Comparison of ENCODE assay signal across 8 mouse cellular contexts in genomic region chr11:67235639-67236358, GRCm38 (mm10). TPM values are rescaled to one million over a fixed set of nuclear protein-coding genes. Genes with fewer than 3 reads are reported as not detected.
DNase-seq lines count a peak whose midpoint lies in the region; ATAC-seq and TF ChIP-seq lines count a peak whose summit lies in the region.
"Had no signal": no experiment of that assay in that cellular context is flagged by ENCODE, and none has a peak within 500 bp of the region (broad histone marks: within the 10 kb centered on the region; RNA-seq: fewer than 3 reads in every experiment).

No protein-coding gene starts in this region.

- no peak overlapping the region for H3K27ac ChIP-seq in lung, embryonic 14.5 days (ENCODE audit: low read depth)

- no peaks in the 10 kb centered on the region for H3K36me3 ChIP-seq in lung, embryonic 14.5 days (ENCODE audit: insufficient read depth)

- no peak overlapping the region for H3K4me3 ChIP-seq in lung, embryonic 14.5 days (ENCODE audit: low read depth, low read length)

- intact Hi-C loops in left cerebral cortex, postnatal 36 days (cut with DNase I) = loop anchor here (1.0 kb wide), 1 partner anchor 123 kb away; no protein-coding TSS in a partner anchor
- intact Hi-C loops in gastrocnemius, postnatal 14 days (cut with DNase I; ENCODE audit: low total_unique reads) = loop anchor here (5.0 kb wide), 1 partner anchor 123 kb away; no protein-coding TSS in a partner anchor

- no peaks in the 10 kb centered on the region for H3K27me3 ChIP-seq in lung, embryonic 14.5 days (ENCODE audit: insufficient read depth, low read length)

- ATAC-seq in lung, embryonic 14.5 days (ENCODE audit: insufficient read depth) = no peak

- WGBS in lung, embryonic 14.5 days = 64% methylated on average over 5 of the region's 5 CpGs

- no peaks in the 10 kb centered on the region for H3K9me3 ChIP-seq in lung, embryonic 14.5 days (ENCODE audit: low read depth, low read length)

- no peak overlapping the region for H3K4me2 ChIP-seq in lung, embryonic 14.5 days

- no peak overlapping the region for H3K9ac ChIP-seq in lung, embryonic 14.5 days

- peak; percentile 59 for TF ChIP-seq CTCF in lung, embryonic 14.5 days (IDR thresholded peaks at IDR 0.05; ENCODE audit: low read depth)

- no peaks in the 10 kb centered on the region for H3K4me1 ChIP-seq in lung, embryonic 14.5 days (ENCODE audit: insufficient read depth)

- peak; percentile 47 for DNase-seq in left cerebral cortex, adult 11 months (ENCODE audit: low spot score)
- DNase-seq in left cerebral cortex, postnatal 36 days (ENCODE audit: low spot score in 2 of 2) = no peak
- peak; percentile 34 for DNase-seq in Muller cell, postnatal 12 days (ENCODE audit: inconsistent ontology term)
- DNase-seq in adrenal gland, postnatal 14 days = peak; percentile 78
- DNase-seq in gastrocnemius, postnatal 14 days = peak; percentile 59
- peak; percentile 81 for DNase-seq in lung, embryonic 14.5 days
- DNase-seq in T-cell, adult 2 months (ENCODE audit: low spot score) = no peak

RNA-seq across cellular contexts. Expression of gene Myh4, which starts 2.0 kb away (rescaled TPM):
- total RNA-seq in left cerebral cortex, postnatal 36 days (2021) = under 1 TPM; 0.11 to 0.35 TPM
- 0.15 TPM in 1 of 2 replicates, not detected in the other for total RNA-seq in adrenal gland, postnatal 14 days (2021)
- total RNA-seq in gastrocnemius, postnatal 14 days (2021) = over 10,000 TPM; 25,036 to 26,595 TPM
- polyA plus RNA-seq in lung, embryonic 14.5 days (2014; fragmentation: Nextera tagmentation; extraction: Ambion mirVana) = 0.03 TPM in 1 of 2 replicates, not detected in the other
- total RNA-seq: neutrophil, adult 5-6 weeks had no signal

RNA-seq across cellular contexts. Expression of gene Myh1, which starts 35.9 kb away (rescaled TPM):
- under 1 TPM; 0.32 to 0.54 TPM for total RNA-seq in left cerebral cortex, postnatal 36 days (2021)
- 0.23 and 0.30 TPM in 2 replicates for total RNA-seq in adrenal gland, postnatal 14 days (2021)
- total RNA-seq in gastrocnemius, postnatal 14 days (2021) = 1,000 to 10,000 TPM; 3,624 to 4,119 TPM
- polyA plus RNA-seq in lung, embryonic 14.5 days (2014; fragmentation: Nextera tagmentation; extraction: Ambion mirVana) = not detected in 2 replicates
- total RNA-seq: neutrophil, adult 5-6 weeks had no signal

RNA-seq across cellular contexts. Expression of gene Myh8, which starts 41.1 kb away (rescaled TPM):
- total RNA-seq in left cerebral cortex, postnatal 36 days (2021) = under 1 TPM; 0.42 to 0.45 TPM
- not detected in 2 replicates for total RNA-seq in adrenal gland, postnatal 14 days (2021)
- 100 to 1,000 TPM; 405 to 432 TPM for total RNA-seq in gastrocnemius, postnatal 14 days (2021)
- 0.22 and 0.28 TPM in 2 replicates for polyA plus RNA-seq in lung, embryonic 14.5 days (2014; fragmentation: Nextera tagmentation; extraction: Ambion mirVana)
- total RNA-seq: neutrophil, adult 5-6 weeks had no signal

Comparison
In these comparisons a context has a peak if more than half of its experiments do, and no peak if none do; other contexts are left out.
1. DNase-seq: peak in left cerebral cortex, adult 11 months (single experiment), Muller cell, postnatal 12 days (single experiment), adrenal gland, postnatal 14 days (single experiment), gastrocnemius, postnatal 14 days (single experiment) and lung, embryonic 14.5 days (single experiment); none in left cerebral cortex, postnatal 36 days (0 of 2) and T-cell, adult 2 months (single experiment).
2. RNA of gene Myh4, which starts 2.0 kb away (total RNA-seq): 25,036 to 26,595 TPM in gastrocnemius, postnatal 14 days; 0.11 to 0.35 TPM in left cerebral cortex, postnatal 36 days and 0.15 TPM in adrenal gland, postnatal 14 days; every median in the first group is over 1,000 times any median in the second.
3. RNA of gene Myh1, which starts 35.9 kb away (total RNA-seq): 3,624 to 4,119 TPM in gastrocnemius, postnatal 14 days; 0.32 to 0.54 TPM in left cerebral cortex, postnatal 36 days and 0.23 to 0.30 TPM in adrenal gland, postnatal 14 days; every median in the first group is over 1,000 times any median in the second.
4. RNA of gene Myh8, which starts 41.1 kb away (total RNA-seq): 405 to 432 TPM in gastrocnemius, postnatal 14 days; 0.42 to 0.45 TPM in left cerebral cortex, postnatal 36 days and not detected in adrenal gland, postnatal 14 days; every median in the first group is over 100 times any median in the second.